Mouse (Mus musculus): Measurements from ENCODE around the gene Ykt6. TPM values are rescaled to one million over a fixed set of nuclear protein-coding genes. Genes with fewer than 3 reads are reported as not detected.
"Not testable (repeated sequence)": the region's sequence is repeated elsewhere in the genome, so short reads cannot be mapped to it uniquely, and the experiment has no call there.

Ykt6 gene
- polyA plus RNA-seq, 1 experiment from 2014 or later: 18.4 TPM

DNA sequence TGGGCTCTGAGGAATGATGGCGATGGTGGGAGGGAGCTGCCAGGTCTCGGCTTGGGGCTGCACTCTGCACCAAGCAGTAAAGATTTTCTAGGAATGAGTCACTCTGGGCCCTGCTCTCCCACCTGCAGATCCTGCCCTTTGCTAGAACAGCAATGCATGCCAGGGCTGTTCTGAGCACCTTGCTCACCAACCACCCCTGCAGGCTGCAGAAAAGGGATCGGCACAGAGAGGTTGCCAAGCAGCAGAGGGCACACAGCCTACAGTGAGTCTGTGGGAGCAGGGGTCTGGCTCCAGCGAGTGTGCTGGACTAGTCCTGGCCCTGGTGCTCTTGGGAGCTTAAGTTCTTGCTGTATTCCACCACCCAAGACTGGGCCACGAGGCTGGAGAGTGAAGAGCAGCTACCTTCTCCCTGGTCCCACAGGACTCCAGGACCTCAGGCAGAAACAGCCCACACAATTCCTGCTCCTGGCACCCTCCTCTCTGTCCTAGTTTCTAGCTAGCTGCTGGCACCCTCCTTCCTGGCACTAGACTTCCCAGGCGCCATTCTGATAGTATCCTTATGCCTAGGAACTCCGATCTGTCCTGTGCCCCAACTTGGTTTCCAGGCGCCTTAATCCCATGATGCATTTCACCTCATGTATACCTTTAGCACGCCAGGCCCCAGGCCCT is 46.6 kb downstream of the Ykt6 start:
- H3K27ac ChIP-seq (ENCODE audit: low read depth, low read length): no peak overlapping the region
- H3K27me3 ChIP-seq (replicated peaks; ENCODE audit: control insufficient read depth, insufficient read depth, low read length): peaks cover 3% of the 10 kb centered on the region
- H3K4me1 ChIP-seq (replicated peaks; ENCODE audit: control insufficient read depth, insufficient read depth, low read length): peaks cover 16% of the 10 kb centered on the region
- no peak overlapping the region for H3K4me3 ChIP-seq (ENCODE audit: low read depth, low read length)
- H3K9ac ChIP-seq (ENCODE audit: low read depth, low read length): no peak overlapping the region
- WGBS: 74% methylated on average over 9 of the region's 9 CpGs
- DNase-seq (ENCODE audit: low spot score) (no peak), ATAC-seq (replicated peaks; ENCODE audit: low FRiP score) (no peak)
- no peaks in the 10 kb centered on the region for H3K9me3 ChIP-seq (ENCODE audit: control insufficient read depth, low read length)
- no peak overlapping the region for H3K4me2 ChIP-seq
- H3K36me3 ChIP-seq (ENCODE audit: control insufficient read depth, insufficient read depth, low read length): no peaks in the 10 kb centered on the region

DNA sequence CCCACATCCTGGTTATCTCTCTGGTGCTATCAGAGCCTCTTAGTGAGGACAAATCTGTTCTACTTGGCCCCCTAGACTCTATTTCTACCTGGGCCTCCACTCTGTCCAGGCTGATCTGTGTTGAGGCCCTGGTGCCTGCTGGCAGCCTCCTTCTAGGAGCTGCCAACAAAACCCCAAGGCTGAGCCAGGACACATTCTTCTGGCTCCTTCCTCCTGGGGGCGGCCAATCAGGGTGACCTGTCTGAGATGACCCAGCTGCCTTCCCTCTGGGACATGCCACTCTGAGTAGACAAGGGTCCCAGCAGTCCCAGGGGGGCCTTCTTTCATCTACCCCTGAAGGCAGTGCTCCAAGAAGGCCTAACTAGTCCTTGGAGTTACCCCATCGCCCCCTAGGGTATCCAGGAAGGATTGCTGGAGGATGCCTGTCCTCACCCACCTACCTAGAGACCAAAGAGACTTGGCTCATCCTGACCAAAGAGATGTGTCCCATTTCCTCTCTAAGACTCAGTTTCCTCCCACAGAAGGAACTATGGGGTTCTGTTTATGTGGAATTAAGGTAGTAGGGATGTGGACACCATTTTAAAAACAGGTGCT is 47.6 kb downstream of the Ykt6 start:
- Histone ChIP-seq H3K9ac (ENCODE audit: low read depth, low read length) (no peak overlapping the region), H3K27me3 (replicated peaks; ENCODE audit: control insufficient read depth, insufficient read depth, low read length) (peaks cover 3% of the 10 kb centered on the region), H3K4me2 (no peak overlapping the region), H3K36me3 (ENCODE audit: control insufficient read depth, insufficient read depth, low read length) (no peaks in the 10 kb centered on the region), H3K27ac (ENCODE audit: low read depth, low read length) (no peak overlapping the region), H3K4me3 (ENCODE audit: low read depth, low read length) (no peak overlapping the region), H3K9me3 (ENCODE audit: control insufficient read depth, low read length) (no peaks in the 10 kb centered on the region), H3K4me1 (replicated peaks; ENCODE audit: control insufficient read depth, insufficient read depth, low read length) (peaks cover 16% of the 10 kb centered on the region)
- ATAC-seq (replicated peaks; ENCODE audit: low FRiP score) (no peak), DNase-seq (ENCODE audit: low spot score) (no peak)
- 52% methylated on average over 2 of the region's 2 CpGs for WGBS

DNA sequence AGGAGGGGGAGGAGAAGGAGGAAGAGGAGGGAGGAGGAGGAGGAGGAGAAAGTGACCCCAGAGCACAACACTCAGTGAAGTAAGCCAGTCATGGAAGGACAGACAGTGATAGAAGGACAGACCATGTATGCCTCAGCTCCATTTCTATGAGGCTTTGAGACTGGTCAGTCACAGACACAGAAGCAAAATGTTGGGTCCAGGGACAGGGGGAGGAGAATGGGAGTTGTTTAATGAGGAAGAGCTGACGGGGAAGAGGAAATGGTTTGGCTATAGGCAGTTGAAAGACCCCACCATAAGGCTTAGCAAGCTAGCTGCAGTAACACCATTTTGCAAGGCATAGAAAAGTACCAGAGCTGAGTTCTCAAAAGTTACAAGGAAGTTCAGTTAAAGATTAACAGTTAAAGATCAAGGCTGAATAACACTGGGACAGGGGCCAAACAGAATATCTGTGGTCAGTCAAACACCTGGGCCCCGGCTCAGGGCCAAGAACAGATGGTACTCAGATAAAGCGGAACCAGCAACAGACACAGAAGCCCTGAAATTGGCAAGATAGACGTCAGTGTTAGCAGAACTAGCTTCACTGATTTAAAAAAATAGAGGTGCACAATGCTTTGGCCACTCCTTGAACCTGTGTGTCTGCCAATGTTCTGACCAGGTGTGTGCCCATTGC is 50.0 kb downstream of the Ykt6 start:
- not testable (repeated sequence) for H3K9me3 ChIP-seq (ENCODE audit: control insufficient read depth, low read length); H3K27me3 ChIP-seq (replicated peaks; ENCODE audit: control insufficient read depth, insufficient read depth, low read length); H3K4me2 ChIP-seq; DNase-seq (ENCODE audit: low spot score); ATAC-seq (replicated peaks; ENCODE audit: low FRiP score); H3K9ac ChIP-seq (ENCODE audit: low read depth, low read length); H3K4me3 ChIP-seq (ENCODE audit: low read depth, low read length); H3K27ac ChIP-seq (ENCODE audit: low read depth, low read length); H3K4me1 ChIP-seq (replicated peaks; ENCODE audit: control insufficient read depth, insufficient read depth, low read length); H3K36me3 ChIP-seq (ENCODE audit: control insufficient read depth, insufficient read depth, low read length)
- WGBS: 0% methylated on average over 1 of the region's 4 CpGs

GRCm38 (mm10) chr11:6006351-6007009 is 51.0 kb downstream of the Ykt6 start:
- peak overlapping the region; percentile 45 for H3K4me3 ChIP-seq (ENCODE audit: low read depth, low read length)
- H3K27me3 ChIP-seq (replicated peaks; ENCODE audit: control insufficient read depth, insufficient read depth, low read length); H3K27ac ChIP-seq (ENCODE audit: low read depth, low read length); H3K36me3 ChIP-seq (ENCODE audit: control insufficient read depth, insufficient read depth, low read length); H3K9me3 ChIP-seq (ENCODE audit: control insufficient read depth, low read length); ATAC-seq (replicated peaks; ENCODE audit: low FRiP score); H3K9ac ChIP-seq (ENCODE audit: low read depth, low read length); H3K4me1 ChIP-seq (replicated peaks; ENCODE audit: control insufficient read depth, insufficient read depth, low read length); DNase-seq (ENCODE audit: low spot score): not testable (repeated sequence)
- 4% methylated on average over 32 of the region's 44 CpGs for WGBS
- H3K4me2 ChIP-seq: peak overlapping the region; percentile 62

GRCm38 (mm10) chr11:6007010-6007778 is 51.7 kb downstream of the Ykt6 start:
- not testable (repeated sequence) for H3K27me3 ChIP-seq (replicated peaks; ENCODE audit: control insufficient read depth, insufficient read depth, low read length); ATAC-seq (replicated peaks; ENCODE audit: low FRiP score); H3K4me1 ChIP-seq (replicated peaks; ENCODE audit: control insufficient read depth, insufficient read depth, low read length); H3K9ac ChIP-seq (ENCODE audit: low read depth, low read length); H3K9me3 ChIP-seq (ENCODE audit: control insufficient read depth, low read length); H3K27ac ChIP-seq (ENCODE audit: low read depth, low read length); H3K36me3 ChIP-seq (ENCODE audit: control insufficient read depth, insufficient read depth, low read length); DNase-seq (ENCODE audit: low spot score)
- 3% methylated on average over 22 of the region's 49 CpGs for WGBS
- Histone ChIP-seq H3K4me3 (ENCODE audit: low read depth, low read length) (peak overlapping the region; percentile 45), H3K4me2 (peak overlapping the region; percentile 62)

- H3K36me3 ChIP-seq (ENCODE audit: control insufficient read depth, insufficient read depth, low read length); H3K27me3 ChIP-seq (replicated peaks; ENCODE audit: control insufficient read depth, insufficient read depth, low read length); H3K9ac ChIP-seq (ENCODE audit: low read depth, low read length); H3K4me1 ChIP-seq (replicated peaks; ENCODE audit: control insufficient read depth, insufficient read depth, low read length); DNase-seq (ENCODE audit: low spot score); ATAC-seq (replicated peaks; ENCODE audit: low FRiP score); H3K9me3 ChIP-seq (ENCODE audit: control insufficient read depth, low read length); H3K27ac ChIP-seq (ENCODE audit: low read depth, low read length): not testable (repeated sequence)
- peak overlapping the region; percentile 35 for H3K4me3 ChIP-seq (ENCODE audit: low read depth, low read length)
- H3K4me2 ChIP-seq: peak overlapping the region; percentile 41
- 31% methylated on average over 10 of the region's 13 CpGs for WGBS
Observed at GRCm38 (mm10) chr11:6007779-6008128, 52.3 kb downstream of the Ykt6 start.

DNA sequence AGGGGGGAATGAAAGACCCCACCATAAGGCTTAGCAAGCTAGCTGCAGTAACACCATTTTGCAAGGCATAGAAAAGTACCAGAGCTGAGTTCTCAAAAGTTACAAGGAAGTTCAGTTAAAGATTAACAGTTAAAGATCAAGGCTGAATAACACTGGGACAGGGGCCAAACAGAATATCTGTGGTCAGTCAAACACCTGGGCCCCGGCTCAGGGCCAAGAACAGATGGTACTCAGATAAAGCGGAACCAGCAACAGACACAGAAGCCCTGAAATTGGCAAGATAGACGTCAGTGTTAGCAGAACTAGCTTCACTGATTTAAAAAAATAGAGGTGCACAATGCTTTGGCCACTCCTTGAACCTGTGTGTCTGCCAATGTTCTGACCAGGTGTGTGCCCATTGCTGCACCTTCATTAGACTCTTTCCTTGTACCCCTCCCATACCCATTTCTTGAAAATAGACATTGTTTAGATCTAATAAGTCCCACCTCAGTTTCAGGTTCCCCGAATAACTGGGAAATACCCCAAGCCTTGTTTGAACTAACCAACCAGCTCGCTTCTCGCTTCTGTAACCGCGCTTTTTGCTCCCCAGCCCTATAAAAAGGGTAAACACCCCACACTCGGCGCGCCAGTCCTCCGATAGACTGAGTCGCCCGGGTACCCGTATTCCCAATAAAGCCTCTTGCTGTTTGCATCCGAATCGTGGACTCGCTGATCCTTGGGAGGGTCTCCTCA is 55.4 kb downstream of the Ykt6 start:
- not testable (repeated sequence) for H3K4me3 ChIP-seq (ENCODE audit: low read depth, low read length); H3K27me3 ChIP-seq (replicated peaks; ENCODE audit: control insufficient read depth, insufficient read depth, low read length); H3K36me3 ChIP-seq (ENCODE audit: control insufficient read depth, insufficient read depth, low read length); H3K9ac ChIP-seq (ENCODE audit: low read depth, low read length); H3K27ac ChIP-seq (ENCODE audit: low read depth, low read length); ATAC-seq (replicated peaks; ENCODE audit: low FRiP score); DNase-seq (ENCODE audit: low spot score); H3K4me2 ChIP-seq; H3K4me1 ChIP-seq (replicated peaks; ENCODE audit: control insufficient read depth, insufficient read depth, low read length); H3K9me3 ChIP-seq (ENCODE audit: control insufficient read depth, low read length)
- WGBS: 100% methylated on average over 3 of the region's 18 CpGs

- H3K27ac ChIP-seq (ENCODE audit: low read depth, low read length): no peak overlapping the region
- 88% methylated on average over 3 of the region's 3 CpGs for WGBS
- H3K36me3 ChIP-seq (ENCODE audit: control insufficient read depth, insufficient read depth, low read length): no peaks in the 10 kb centered on the region
- H3K9ac ChIP-seq (ENCODE audit: low read depth, low read length): no peak overlapping the region
- no peak overlapping the region for H3K4me3 ChIP-seq (ENCODE audit: low read depth, low read length)
- H3K4me1 ChIP-seq (replicated peaks; ENCODE audit: control insufficient read depth, insufficient read depth, low read length): no peaks in the 10 kb centered on the region
- ATAC-seq (replicated peaks; ENCODE audit: low FRiP score): no peak
- H3K4me2 ChIP-seq: no peak overlapping the region
- no peaks in the 10 kb centered on the region for H3K9me3 ChIP-seq (ENCODE audit: control insufficient read depth, low read length)
- no peak for DNase-seq (ENCODE audit: low spot score)
- H3K27me3 ChIP-seq (replicated peaks; ENCODE audit: control insufficient read depth, insufficient read depth, low read length): no peaks in the 10 kb centered on the region
Observed at GRCm38 (mm10) chr11:6011879-6012278, 56.4 kb downstream of the Ykt6 start.
